Mouse (Mus musculus) cerebellum, adult 11 months (tissue): ENCODE results near the gene Btaf1.
A peak's percentile ranks its signal among the peaks of the same experiment; 100 is the strongest.

Experiments used
- DNase-seq: peaks from one replicate; pipeline ENCODE4 v3.0.0; 2022

Btaf1 gene

DNA sequence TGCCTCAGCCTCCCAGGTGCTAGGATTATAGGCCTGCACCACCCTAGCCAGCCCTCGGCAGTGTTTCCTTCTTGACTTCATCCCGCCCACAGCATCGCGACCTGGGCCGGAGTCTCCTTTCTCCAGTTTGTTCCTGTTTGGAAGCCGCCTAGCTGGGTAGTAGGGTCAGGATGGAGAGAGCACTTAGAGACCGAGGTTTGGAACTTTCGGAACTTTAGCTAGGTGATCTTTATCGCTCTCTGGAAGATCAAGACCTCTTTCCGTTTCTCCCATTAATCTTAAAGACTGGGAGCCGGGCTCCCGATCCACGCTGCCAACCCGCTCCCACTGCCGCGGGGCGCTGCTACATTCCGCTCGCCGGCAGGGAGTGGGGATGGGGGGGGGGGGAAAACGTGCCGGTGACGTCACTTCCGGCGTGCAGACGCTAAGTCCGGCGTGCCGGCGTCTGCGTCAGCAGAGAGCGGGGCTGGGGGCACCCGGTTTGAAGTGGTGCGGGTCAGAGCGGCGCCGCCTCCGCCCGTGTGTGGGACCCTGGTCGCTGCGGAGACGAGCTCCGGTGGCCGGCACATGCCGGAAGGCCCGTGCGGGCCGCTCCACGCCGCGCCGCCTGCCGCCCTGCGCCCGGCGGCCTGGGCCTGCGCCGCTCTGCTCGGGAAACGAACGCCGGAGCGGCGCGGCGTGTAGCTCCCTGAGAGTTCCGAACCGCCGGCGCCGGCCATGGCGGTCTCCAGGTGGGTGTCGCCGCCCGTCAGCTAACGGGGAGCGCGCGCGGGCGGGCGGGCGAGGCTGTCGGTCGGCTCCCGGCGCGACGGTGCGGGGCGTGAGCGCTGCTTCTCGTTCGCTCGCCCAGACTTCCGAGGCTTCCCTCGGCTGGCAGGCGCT is at the start of gene Btaf1:
Btaf1 (plus strand) TSS at position 409 of the 882 bp plus-strand sequence.
- peak; percentile 80 for DNase-seq

GRCm38 (mm10) chr19:36877329-36877728 is 48.5 kb upstream of the Btaf1 start:
- no peak for DNase-seq

- DNase-seq, result no peak
These were observed 47.0 kb upstream of the Btaf1 start for GRCm38 (mm10) chr19:36878743-36879495.

GRCm38 (mm10) chr19:36883119-36883518 is 42.8 kb upstream of the Btaf1 start:
- DNase-seq, result no peak

DNA sequence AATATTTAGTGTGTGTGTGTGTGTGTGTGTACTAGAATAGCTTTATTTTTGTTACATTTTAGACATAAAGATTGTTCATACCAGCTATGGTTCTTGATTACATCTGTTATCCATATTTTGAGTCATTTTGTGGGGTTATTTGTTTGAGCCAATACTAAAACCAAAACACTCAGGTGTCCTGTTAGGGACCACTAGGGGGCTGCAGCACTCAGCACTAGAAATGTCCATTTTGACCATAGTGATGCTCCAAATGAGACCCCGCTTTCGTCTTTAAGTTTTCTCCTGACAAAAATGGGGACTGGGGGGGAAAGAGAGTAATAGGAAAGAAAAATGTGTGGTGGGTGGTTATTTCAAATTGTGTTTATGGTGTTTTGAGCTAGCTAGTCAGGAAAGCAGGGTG is 39.6 kb upstream of the Btaf1 start:
- DNase-seq, result no peak

DNA sequence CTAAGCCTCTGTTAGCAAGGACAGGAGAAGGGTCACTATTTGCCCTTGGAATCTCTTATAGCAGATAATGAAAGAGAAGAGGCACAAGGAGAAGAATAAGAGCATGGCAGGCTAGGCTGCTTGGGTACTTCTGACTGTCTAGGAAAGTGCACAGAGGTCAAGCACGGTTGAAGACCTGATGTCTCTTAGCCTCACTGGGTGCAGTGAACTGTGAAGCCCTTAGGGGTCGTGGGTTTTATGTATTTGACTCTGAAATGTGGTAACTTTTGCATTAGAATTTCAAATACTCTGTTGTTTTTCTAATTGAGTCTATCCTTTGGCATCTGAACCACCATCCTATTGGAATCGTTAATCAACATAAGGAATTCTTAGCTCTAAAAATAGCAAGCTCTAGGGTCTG is 38.2 kb upstream of the Btaf1 start:
- DNase-seq, result no peak

GRCm38 (mm10) chr19:36891746-36892145 is 34.1 kb upstream of the Btaf1 start:
- no peak for DNase-seq

GRCm38 (mm10) chr19:36896791-36897569 is 28.9 kb upstream of the Btaf1 start:
- no peak for DNase-seq

DNA sequence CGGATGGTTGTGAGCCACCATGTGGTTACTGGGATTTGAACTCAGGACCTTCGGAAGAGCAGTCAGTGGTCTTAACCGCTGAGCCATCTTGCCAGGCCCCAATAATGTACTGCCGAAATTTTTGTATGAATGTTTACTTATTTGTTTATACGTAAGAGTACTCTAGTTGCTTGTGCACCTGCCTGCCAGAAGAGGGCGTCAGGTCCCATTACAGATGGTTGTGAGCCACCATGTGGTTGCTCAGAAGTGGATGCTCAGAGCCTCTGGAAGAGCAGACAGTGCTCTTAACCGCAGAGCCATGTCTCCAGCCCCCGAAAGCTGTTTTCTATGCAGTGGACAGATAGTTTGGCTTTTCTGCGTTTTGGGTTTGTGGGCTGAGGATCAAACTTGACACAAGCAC is 28.1 kb upstream of the Btaf1 start:
- DNase-seq, result no peak

DNA sequence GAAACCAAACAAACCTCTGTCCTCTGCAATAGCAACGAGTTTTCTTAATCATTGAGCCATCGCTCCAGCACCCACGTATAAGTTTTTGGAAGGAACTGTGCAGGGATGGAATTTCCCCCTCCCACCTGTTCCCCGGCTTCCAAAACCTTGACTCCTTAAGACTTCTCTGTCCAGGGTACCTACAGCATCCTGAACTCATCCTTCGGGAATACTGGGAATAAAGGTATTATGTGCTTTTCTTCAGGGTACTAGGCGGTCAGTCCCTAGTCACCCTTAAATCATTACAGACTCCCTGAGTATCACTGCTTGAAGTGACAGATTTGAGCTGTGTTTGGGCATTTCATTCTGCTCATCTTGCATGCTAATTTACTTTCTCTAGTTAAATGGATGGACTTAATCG is 22.5 kb upstream of the Btaf1 start:
- DNase-seq, result no peak

GRCm38 (mm10) chr19:36904211-36905007 is 21.5 kb upstream of the Btaf1 start:
- peak; percentile 25 for DNase-seq

DNA sequence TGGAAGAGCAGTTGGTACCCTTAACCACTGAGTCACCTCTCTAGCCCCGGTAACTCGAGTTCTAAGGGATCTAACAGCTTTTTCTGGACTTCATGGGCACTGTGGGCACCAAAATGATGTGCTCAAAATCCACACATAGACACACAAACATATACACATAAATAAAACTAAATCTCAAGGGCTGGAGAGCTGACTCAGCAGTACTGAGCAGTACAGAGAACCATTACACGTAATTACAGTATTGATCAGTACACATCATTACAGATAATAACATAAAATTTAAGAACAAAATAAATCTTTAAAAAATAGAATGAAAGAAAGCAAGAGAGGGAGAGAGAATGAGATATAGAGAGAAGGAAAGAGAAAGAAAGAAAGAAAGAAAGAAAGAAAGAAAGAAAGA is 16.7 kb upstream of the Btaf1 start:
- no peak for DNase-seq

GRCm38 (mm10) chr19:36909676-36910292 is 16.1 kb upstream of the Btaf1 start:
- peak; percentile 48 for DNase-seq

GRCm38 (mm10) chr19:36910424-36911045 is 15.3 kb upstream of the Btaf1 start:
- no peak for DNase-seq

DNA sequence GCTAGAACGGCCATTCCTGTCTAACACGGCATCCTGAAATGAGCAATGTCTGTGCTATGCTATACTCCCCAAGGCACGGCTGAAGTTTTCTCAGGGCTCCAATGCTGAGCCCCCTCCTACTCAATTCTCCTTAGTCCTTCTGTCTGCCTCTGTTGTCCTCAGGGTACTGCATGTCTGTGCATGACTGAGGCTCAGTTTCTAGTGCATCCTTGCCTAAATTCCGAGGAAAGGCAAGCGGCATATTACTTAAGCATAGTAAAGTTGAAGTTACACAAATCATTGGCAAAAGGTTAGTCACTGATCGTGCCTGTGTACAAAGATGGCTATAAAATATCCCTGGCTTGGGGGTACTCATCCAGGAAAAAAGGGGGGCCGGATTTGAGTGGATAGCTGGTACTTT is 12.8 kb upstream of the Btaf1 start:
- DNase-seq, result no peak

- DNase-seq, result no peak
These were observed 9.7 kb upstream of the Btaf1 start for GRCm38 (mm10) chr19:36916206-36916605.

DNA sequence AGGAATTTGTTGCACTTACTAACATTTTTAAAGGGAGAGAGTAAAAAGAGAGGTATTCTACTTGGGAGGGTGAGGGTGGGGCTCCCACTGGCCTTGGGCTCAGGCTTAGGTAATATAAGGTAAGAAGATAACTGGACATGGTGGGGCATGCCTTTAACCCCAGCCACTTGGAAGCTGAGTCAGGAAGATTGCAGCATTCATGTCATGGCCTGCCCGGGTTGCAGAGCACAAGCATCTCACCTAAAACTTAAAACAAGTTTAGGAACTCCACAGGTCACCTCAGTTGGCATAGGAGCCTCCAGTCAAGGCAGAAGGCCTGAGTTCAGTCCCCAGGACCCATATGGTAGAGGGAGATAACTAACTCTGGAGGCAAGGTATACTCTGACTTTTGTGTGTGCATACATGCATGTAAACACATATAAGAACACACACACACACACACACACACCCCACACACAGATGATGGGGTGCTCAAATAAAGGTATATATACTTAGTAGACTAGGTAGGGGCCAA is 8.9 kb upstream of the Btaf1 start:
- DNase-seq, result no peak

DNA sequence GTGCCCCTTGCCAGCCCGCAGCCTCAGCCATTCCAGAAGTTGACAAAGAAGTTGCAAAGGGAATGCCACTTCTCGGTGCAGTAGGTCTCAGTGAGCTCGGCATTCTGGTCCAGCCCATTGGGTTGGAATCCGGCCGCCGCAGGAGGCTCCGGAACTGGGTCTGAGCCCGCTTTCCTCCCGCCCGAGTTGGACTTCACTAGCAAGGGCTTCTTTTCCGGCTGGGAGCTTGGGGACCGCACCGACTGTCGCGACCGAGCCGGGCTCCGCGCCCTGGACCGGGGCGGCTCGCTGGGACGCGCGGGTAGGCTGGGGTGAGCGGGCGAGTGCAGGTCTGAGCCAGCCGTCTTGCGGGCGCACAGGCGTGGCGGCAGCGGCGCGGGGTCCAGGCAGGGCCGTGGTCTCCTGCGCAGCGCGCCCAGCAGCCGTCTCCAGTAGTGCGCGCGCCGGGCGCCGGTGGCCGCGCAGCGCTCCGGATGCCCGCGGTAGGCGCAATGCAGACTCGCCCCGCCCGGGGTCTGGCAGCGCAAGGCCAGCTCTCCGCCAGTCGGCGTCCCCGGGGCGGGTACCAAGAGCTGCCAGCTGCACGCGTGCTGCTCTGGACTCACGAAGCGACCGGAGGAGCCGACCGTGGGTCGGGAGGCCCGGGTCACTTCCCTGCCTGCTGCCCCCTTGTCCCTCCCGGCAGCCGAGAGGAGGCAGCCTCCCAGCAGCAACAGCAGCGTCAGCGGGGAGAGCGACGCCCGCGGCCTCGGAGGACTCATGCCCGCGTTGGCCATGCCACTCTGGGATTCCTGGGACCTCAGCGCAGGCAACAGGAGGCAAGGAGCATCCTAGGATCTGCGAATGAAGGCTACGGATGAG is 7.2 kb upstream of the Btaf1 start:
- peak; percentile 76 for DNase-seq

- no peak for DNase-seq
These were observed 6.4 kb upstream of the Btaf1 start, which contains the start of gene Fgfbp3 for GRCm38 (mm10) chr19:36919466-36919865. Gene Fgfbp3, minus strand, starts transcription at chr19:36919615.

GRCm38 (mm10) chr19:36922015-36922414 is 3.9 kb upstream of the Btaf1 start:
- no peak for DNase-seq
